Mouse (Mus musculus): ENCODE data around the gene Lmln.
"Not testable (repeated sequence)": the region's sequence is repeated elsewhere in the genome, so short reads cannot be mapped to it uniquely, and the experiment has no call there.

The Lmln gene

DNA sequence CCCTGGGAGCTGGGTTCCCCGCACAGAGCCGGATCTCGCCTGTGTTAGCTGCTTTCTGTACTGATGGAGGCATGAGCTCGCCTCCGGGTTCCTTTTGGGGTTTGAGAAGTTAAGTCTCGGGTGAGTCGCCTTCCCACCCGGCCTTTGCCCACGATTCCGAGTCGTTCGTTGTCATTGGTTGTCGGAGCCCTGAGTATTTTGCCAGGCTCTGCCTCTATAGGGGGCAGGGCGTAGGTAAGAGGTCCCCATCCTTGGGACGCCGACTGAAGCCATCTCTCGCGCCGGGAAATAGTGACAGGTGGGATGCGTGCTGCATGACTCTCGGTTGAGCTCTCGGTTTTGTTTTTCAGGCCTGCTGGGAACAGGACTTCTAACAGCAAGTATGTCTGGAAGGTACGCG lies 5.5 kb upstream of the Lmln start:
- no peak for DNase-seq (ENCODE audit: low read depth in 1 of 2, low spot score in 2 of 2)

DNA sequence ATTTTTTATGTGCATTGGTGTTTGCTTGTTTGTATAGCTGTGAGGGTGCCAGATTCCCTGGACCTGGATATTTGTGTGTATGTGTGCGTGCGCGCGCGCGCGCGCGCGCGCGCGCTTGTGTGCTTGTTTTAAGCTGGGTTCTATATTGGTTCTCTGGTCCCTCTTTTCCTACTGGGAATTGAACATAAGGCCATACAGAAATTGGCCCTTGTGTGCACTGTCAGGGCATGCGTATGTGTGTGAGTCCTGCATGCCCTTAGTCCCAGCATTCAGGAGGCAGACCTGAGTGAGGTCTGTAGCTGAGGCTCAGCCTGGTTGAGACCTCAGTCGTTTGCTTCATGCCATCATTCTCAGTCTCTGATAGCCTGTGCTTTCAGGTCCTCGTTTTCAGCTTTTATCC lies 4.3 kb upstream of the Lmln start:
- no peak for DNase-seq (ENCODE audit: low read depth in 1 of 2, low spot score in 2 of 2)

DNA sequence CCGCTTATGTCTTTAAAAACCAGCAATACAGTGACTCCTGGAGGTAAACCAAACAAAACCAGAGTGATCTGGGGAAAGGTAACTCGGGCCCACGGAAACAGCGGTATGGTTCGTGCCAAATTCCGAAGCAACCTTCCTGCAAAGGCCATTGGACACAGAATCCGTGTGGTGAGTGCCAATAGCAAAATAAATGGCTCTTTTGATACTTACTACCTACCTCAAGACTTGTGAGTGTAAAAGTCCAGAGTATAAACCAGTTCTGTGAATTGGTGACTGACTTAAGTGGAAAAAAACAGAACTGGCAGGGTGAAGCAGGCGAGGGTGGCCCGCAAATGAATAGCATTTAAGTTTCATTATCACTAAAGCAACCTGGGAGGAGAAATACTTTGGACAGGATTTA lies 3.7 kb upstream of the Lmln start:
- not testable (repeated sequence) for DNase-seq (ENCODE audit: low read depth in 1 of 2, low spot score in 2 of 2)

DNA sequence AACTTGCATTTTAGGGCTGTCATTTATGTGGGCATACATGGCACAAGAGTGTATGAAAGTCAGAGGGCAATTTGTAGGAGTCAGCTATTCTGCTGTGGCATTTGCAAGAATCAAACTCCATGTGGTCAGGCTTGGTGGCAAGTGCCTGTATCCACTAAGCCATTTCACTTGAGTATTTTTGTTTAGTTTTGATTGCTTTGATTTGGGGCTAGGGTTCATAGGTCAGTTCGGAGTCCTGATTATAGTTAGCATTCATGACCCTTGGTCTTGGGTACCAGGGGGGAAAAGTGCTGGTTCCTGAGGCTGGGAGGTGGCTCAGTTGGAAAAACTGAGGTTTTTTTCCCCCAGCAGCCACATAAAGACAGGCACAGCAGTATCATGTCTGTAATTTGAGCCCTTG lies 2.9 kb upstream of the Lmln start:
- no peak for DNase-seq (ENCODE audit: low read depth in 1 of 2, low spot score in 2 of 2)

DNA sequence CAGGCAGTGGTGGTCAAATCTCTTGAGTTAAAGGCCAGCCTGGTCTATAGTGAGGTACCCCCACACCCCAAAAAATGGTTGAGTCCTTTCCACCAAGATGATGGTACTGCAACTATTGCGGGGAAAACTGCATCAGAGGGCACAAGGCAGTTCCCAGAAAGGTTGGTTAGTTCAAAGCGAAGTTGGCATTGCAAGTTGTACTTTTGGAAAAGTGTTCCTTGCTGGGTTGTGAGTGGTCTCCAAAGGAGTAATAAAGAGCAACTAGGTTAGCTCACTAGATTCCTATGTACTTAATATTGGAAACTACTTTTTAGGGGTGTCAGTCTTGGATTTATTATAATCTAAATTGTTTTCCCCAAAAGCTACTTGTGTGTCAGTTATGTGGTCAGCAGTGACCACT lies 1.4 kb upstream of the Lmln start:
- DNase-seq (ENCODE audit: low read depth in 1 of 2, low spot score in 2 of 2), result no peak

DNA sequence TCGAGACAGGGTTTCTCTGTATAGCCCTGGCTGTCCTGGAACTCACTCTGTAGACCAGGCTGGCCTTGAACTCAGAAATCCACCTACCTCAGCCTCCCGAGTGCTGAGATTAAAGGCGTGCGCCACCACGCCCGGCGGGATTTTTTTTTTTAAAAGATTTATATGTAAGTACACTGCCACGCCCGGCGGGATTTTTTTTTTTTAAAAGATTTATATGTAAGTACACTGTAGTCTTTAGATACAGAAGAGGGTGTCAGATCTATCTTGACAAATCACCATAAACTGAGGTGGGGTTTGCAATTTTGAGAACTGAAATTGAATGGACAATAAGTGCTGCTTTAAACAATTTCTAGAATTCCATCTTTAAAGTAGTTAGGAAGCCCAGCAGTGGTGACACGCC lies 921 bp upstream of the Lmln start:
- DNase-seq (ENCODE audit: low read depth in 1 of 2, low spot score in 2 of 2), result no peak

DNA sequence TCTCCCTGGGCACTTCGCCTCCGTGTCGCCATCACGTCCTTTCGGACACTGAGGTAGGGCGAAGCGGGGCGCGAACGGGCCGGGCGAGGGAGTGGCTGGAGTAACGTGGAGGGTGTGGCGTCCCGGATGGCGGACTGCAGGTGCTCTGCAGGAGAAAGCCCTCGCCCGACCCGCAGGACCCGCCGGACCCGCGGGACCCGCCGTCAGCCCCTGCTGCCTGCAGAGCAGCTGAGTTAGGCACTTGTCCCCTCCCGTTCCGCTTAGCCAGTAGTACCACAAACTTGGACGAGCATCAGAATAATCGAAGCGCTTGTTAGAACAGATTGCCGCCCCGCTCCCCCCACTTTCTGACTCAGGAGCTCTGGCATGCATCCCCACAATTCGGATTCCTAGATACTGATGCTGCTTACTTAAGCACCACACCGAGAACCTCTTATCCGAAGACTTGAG lies 386 bp downstream of the Lmln start:
- DNase-seq (ENCODE audit: low read depth in 1 of 2, low spot score in 2 of 2), result no peak

DNA sequence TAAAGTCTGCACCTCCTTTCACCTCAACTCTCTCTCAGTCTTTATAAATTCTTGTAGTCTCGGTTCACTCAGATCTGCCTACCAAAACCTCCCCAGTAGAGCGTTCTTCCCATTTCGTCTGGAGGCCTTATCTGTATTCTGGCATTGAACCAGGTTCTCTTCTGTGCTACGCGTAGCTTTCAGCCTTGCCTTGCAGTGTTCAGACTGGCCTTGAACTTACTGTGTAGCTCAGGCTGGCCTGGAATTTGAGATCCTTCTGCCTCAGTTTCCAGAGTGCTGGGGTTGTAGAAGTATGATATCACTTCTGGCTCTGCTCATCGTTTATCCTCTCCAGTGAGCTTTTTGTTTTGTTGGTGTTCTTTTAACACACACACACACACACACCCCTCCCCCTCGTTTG lies 946 bp downstream of the Lmln start:
- DNase-seq (ENCODE audit: low read depth in 1 of 2, low spot score in 2 of 2), result no peak

DNA sequence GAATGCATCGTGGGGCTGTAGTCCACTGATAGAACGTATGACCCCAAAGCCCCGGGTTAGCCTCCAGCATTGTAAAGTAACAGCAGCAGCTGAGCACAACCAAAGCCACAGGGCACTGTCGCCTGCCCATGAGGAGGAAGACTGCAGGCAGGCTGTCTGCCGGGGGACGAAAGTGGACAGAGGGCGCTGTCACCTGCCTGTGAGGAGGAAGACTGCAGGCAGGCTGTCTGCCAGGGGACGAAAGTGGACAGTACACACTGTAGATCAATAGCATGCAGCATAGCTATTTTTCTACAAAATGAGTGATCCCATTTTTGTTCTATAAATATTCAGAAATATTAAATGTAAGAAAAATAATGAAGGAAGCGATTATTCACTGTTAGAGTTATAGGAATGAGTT lies 2.3 kb downstream of the Lmln start:
- no peak for DNase-seq (ENCODE audit: low read depth in 1 of 2, low spot score in 2 of 2)

DNA sequence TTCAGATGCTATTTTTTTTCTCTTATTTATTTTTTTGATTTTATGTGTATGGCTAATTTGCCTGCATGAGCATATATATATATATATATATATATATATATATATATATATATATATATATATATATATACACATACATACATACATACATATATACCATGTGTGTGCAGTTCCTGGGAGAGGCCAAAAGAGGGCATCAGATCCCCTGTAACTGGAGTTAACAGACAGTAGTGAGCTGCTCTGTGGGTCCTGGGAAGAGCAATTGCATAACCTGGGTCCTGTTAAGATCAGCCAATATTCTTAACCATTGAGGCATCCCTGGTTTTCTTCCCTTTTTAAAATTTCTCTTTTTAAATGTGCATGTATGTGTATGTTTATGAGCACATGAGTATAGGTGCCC lies 8.6 kb downstream of the Lmln start:
- no peak for DNase-seq (ENCODE audit: low read depth in 1 of 2, low spot score in 2 of 2)

DNA sequence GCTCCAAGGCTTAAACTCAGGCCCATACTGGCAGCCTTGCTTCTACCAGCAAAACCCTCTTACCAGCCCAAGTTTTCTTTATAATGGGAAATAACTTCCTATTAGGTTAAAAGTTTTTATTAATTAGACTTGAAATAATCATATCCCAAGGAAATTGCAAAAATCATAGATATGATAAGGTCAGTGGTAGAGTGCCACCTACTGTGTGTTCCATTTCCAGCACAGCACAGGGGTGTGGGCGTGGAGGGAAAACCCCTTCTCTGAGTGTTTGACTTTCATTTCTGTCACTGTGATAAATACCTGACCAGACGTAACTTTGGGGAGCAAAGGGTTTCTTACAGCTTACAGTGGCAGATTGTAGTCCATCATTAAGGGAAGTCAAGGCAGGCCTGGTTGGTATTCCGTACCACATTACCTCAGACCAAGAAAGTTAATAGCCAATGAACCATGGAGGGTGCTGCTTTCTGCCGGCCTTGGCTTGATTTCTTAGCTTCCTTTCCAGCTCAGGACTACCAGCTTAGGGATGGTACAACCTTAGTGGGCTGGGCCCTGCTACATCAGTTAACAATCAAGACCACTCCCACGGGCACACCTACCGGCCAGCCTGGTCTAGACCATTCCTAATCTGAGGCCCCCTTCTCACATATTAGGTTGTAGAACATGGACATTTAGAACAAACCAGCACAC lies 10.7 kb downstream of the Lmln start:
- no peak for DNase-seq (ENCODE audit: low read depth in 1 of 2, low spot score in 2 of 2)

DNA sequence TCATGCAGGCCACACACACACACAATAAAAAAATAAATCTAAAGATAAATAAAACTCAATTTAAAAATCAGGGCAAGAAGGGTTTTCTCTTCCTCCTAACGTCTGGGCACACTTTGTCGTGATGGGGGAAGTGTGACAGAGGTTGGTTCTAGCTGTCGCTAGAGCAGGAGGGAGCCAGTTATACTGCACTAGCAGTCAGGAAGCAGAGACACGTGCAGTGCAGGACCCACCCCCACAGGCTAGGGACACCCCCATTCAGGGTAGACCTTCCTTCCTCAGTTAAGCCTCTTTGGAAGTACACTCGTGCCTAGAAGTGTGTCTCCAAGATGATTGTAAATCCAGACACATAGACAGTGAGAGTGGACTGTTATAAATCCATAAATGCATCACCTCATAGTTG lies 12.6 kb downstream of the Lmln start:
- no peak for DNase-seq (ENCODE audit: low read depth in 1 of 2, low spot score in 2 of 2)

DNA sequence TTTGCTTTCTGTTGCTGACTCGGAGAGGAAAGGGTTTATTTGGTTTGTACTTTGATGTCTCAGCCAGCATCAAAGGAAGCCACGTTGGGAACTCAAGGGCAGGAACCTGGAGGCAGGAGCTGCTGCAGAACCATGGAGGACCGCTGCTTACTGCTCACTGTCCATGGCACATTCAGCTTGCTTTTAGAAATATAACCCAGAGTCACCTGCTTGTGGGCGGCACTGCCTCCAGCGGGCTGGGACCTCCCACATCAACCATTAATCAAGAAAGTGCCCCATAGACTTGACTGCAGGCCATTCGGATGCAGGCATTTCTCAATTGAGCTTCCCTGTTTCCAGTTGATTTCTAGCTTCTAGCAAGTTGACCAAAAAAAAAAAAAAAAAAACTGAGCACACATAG lies 13.8 kb downstream of the Lmln start:
- DNase-seq (ENCODE audit: low read depth in 1 of 2, low spot score in 2 of 2), result no peak

DNA sequence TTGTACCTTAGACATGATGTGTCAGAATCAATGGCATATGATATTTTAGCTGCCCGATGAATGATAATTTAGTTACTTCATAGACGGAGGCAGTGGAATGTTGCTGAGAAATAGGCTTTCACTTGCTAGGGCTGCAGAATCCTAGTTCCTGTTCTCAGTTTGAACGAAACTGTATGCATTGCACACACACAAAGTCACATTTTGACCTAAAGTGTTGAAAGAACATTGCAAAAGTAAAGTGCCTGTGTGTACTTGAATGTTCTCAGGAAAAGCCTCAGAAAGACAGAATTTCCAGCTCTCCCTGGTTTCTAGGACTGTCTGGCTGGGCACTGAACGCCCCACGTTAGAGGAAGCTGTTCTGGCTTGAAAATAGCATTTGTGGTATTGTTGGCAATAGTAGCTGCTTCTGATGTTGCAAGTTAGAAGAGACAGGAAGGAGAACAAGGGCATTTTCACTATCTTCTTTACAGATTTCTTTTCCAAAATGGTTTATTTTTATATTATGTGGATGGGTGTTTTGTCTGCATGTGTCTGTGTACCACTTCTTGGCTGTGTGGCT lies 14.8 kb downstream of the Lmln start:
- DNase-seq (ENCODE audit: low read depth in 1 of 2, low spot score in 2 of 2), result no peak

DNA sequence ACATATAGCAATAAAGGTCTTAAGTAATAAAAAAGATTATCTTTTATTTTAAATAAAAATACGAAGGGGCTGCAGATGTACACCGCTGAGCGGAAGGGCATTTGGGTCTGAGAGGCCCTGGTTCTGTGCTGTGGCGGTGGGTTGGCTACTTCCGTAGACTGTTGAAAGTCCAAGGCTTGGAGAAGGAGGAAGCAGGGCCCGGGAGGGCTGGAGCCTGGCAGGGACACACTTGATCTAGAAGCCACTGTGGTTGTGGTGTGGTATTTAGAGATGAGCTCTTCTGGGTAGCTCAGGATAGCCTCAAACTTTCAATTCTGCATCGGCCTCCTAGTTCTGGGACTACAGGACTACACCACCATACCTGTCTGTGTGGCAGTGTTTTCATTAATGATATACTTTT lies 17.7 kb downstream of the Lmln start:
- DNase-seq (ENCODE audit: low read depth in 1 of 2, low spot score in 2 of 2), result no peak

DNA sequence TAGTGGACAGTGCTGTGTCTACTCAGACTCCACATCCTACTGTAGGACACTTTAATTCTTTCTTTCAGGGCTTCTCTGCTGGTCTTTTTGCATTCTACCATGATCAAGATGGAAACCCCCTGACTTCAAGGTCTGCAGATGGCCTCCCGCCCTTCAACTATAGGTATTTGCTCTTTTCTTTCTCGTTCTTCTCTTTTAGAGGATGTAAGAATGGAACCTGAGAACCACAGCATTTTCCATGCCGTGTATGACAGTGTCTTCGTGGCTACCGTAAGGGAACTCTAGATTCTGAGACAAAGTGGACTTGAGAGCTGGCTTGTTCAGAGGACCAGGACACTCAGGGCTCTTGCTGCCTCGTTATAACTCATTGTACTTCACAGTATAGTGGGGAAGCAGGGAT lies 20.6 kb downstream of the Lmln start:
- DNase-seq (ENCODE audit: low read depth in 1 of 2, low spot score in 2 of 2), result no peak

DNA sequence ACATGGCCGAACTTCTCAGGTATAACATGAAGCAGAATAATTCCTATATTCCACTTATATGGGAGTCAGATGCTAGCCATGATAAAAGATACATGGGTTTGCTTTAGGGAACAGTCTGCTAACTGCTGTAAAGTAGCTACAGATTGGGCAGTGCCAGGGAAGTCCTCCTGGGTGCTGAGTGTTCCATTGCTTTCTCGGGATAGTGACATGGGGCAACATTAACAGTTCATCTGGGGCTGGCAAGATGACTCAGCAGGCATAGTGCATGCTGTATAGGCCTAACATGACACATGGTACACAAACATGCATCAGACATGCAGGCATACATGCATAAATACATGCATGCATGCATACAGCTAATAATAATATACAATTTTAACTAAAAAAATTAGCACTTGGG lies 21.7 kb downstream of the Lmln start:
- DNase-seq (ENCODE audit: low read depth in 1 of 2, low spot score in 2 of 2), result no peak

DNA sequence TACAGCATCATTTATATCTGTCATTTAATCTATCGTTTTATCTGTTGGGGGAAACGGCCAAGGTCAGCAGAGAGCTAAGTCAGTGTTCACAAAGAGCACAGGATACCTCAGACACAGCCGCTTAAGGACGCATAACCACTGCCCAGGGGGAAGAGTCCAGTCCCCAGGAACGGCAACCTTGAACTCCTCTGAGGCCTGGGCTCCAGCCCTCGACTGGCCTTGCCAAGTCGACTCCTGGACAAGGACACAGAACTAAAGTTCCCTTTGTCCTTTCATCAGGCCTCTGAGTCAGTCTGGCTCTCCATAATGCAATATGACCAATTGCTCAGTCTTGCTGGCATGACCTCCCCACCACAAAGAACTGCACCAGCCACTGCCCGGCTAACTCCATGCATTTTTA lies 23.3 kb downstream of the Lmln start:
- no peak for DNase-seq (ENCODE audit: low read depth in 1 of 2, low spot score in 2 of 2)

DNA sequence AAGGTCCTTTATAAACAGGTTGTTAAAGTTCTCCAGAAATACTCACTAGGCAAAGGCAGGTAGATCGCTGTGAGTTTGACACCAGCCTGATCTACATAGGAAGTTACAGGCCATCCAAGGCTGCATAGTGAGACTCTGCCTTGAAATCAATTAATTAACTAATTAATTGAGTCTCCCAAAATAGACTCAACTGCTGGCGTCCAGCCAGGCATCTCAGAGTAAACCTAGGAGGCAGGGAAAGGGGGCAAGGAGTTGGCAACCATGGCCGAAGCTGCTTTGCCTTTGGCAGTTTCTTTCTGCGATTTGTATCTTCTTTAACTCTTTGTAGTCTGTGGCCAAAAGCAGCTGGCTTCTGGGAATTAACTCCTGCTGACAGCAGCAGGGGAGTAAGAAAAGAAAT lies 51.4 kb downstream of the Lmln start:
- DNase-seq (ENCODE audit: low read depth in 1 of 2, low spot score in 2 of 2), result no peak

DNA sequence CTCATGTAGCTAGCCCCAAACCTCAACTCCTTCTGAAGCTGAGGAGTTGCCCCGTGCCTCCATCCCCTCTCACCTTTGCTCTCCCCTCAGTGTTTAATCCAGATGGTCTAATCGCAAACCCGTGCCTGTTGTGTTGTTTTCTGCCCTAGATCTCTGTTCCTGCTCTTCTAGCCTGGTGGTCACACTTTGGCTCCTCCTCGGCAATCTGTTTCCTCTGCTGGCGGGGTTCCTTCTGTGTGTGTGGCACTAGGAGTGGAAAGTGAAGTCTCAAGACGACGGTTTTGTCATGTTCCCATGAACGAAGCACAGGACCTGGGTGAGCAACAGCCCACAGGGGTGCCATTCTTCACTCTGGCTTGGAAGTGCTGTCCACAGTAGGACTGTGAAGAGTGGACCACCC lies 61.1 kb downstream of the Lmln start:
- no peak for DNase-seq (ENCODE audit: low read depth in 1 of 2, low spot score in 2 of 2)

DNA sequence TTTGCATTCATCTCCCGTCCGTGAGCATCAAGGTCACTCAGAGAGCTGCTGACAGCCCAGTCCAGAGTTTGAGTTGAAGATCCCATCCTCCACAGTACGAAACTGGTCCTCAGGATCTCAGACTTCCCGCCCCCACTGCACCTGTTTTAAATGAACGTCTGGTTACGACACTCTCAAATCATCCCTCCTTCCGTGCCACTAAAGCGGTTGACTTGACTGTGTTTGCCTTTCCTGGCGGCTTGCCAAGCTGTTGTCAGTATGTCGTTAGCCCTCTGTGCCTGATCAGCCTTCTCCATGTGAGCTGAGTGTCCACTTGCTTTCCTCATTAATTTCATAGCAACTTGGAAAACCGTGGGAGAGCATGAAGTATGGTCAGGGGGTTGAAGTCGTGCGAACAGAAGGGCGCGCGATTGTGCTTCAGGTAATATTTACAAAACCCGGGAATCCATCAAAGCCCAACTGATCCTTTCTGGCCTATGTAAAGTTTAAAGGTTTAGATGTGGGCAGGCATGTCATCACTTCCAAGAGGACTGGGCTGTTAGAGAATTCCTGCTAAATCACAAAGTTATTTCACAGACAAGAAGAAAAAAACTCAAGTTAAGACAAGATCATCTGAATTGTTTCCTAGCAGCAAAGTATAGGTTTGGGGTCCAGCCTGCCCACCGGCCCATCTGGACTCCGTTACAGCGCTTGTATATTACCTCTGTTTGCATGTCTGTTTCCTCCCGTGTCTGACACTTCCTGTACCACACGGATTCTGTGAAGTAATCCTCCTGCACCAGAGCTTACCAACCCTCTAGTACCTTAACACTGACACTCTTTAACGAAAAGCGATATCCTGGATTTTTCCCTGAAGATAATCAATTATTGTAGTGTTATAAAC lies 61.9 kb downstream of the Lmln start:
- no peak for DNase-seq (ENCODE audit: low read depth in 1 of 2, low spot score in 2 of 2)

DNA sequence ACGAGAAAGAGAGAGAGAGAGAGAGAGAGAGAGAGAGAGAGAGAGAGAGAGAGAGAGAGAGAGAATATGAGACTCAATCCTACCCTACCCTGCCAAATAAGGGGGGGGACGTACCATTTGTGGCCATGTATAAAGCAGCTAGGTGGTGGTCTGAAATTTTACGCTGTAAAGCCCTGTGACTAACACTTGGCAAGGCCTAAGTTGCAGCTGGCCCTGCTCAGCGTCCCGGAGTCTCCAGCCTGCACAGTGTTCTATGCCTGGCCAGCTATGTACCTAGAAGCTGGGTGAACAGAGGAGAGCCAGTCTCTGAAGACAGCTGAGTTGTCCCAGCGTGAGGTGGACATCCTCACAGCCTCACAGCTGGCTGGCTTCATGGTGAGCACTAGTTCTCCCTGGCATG lies 64.7 kb downstream of the Lmln start:
- no peak for DNase-seq (ENCODE audit: low read depth in 1 of 2, low spot score in 2 of 2)

Data from monocyte, adult 2 months (primary cell).